Mouse (Mus musculus) bone marrow macrophage, adult 2 months (primary cell): ENCODE data around the gene Coq10a.

Experiments used
- CTCF ChIP-seq: IDR thresholded peaks from 2 replicates; pipeline ENCODE4 v1.5.1; 2012; ENCODE audit warnings: low read depth, mild to moderate bottlenecking, low read length, moderate library complexity
- POLR2A ChIP-seq: IDR thresholded peaks from 2 replicates; pipeline ENCODE4 v1.6.1; 2012; ENCODE audit warnings: mild to moderate bottlenecking, low read depth, low read length, borderline replicate concordance

DNA sequence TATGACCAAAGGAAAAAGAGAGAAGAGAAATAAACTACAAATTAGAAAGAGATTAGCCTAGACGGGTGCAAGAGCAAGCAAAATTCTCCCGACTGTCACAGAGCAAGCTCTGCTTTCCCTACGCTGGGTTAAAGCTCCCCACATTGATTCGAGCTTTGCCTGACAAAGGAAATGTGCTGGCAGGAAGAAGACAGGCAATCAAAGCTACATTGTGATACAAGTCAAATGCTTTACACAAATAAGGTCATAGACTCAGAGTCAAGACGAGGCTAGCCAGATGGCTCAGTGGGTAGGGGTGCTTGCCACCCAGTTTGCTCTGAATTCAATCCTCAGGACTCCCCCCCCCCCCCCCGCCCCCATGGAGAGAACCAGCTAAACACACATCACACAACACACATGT is 1.2 kb upstream of the Coq10a start:
- TF ChIP-seq CTCF (no peak), POLR2A (no peak)
